Mouse (Mus musculus): ENCODE measurements around the gene H2-Q2. TPM values are rescaled to one million over a fixed set of nuclear protein-coding genes. Genes with fewer than 3 reads are reported as not detected.
"Not testable (repeated sequence)": the region's sequence is repeated elsewhere in the genome, so short reads cannot be mapped to it uniquely, and the experiment has no call there.

The H2-Q2 gene
- 1.2 TPM in 1 of 2 replicates, not detected in the other for polyA plus RNA-seq (2015; fragmentation: Nextera tagmentation; extraction: Ambion mirVana)

GRCm38 (mm10) chr17:35342071-35342671, at the start of gene H2-Q2:
H2-Q2 (plus strand) TSS chr17:35342242.
- Histone ChIP-seq H3K27ac (no peak within 1 kb of the TSS), H3K9me3 (no peaks in the 10 kb centered on the region), H3K27me3 (peaks cover 63% of the 10 kb centered on the region), H3K4me2 (peak within 1 kb of the TSS; percentile 73), H3K4me3 (peak within 1 kb of the TSS; percentile 43), H3K4me1 (peaks cover 10% of the 10 kb centered on the region), H3K9ac (peak within 1 kb of the TSS; percentile 54; the same call in 1 of the 2 replicates), H3K36me3 (no peaks in the 10 kb centered on the region)
- ATAC-seq (ENCODE audit: insufficient number of reproducible peaks, insufficient read depth, low FRiP score, low TSS enrichment, low read depth), result no peak
- under 1% methylated on average over 40 of the region's 40 CpGs for WGBS

- 4% methylated on average over 5 of the region's 5 CpGs for WGBS
- H3K27ac ChIP-seq; H3K4me3 ChIP-seq; H3K4me1 ChIP-seq; ATAC-seq (ENCODE audit: insufficient number of reproducible peaks, insufficient read depth, low FRiP score, low TSS enrichment, low read depth); H3K36me3 ChIP-seq; H3K9ac ChIP-seq; H3K9me3 ChIP-seq; H3K4me2 ChIP-seq; H3K27me3 ChIP-seq: not testable (repeated sequence)
These were observed 46.2 kb upstream of the H2-Q2 start for GRCm38 (mm10) chr17:35295796-35296195.

- not testable (repeated sequence) for H3K27ac ChIP-seq; H3K9me3 ChIP-seq; H3K36me3 ChIP-seq; ATAC-seq (ENCODE audit: insufficient number of reproducible peaks, insufficient read depth, low FRiP score, low TSS enrichment, low read depth); H3K4me1 ChIP-seq; H3K4me2 ChIP-seq; H3K4me3 ChIP-seq; H3K27me3 ChIP-seq; H3K9ac ChIP-seq
- WGBS, result 82% methylated on average over 7 of the region's 7 CpGs
These were observed 41.6 kb upstream of the H2-Q2 start for GRCm38 (mm10) chr17:35300261-35300945.

GRCm38 (mm10) chr17:35301645-35302258, 40.3 kb upstream of the H2-Q2 start:
- H3K27ac ChIP-seq, result no peak overlapping the region
- no peaks in the 10 kb centered on the region for H3K27me3 ChIP-seq
- no peak for ATAC-seq (ENCODE audit: insufficient number of reproducible peaks, insufficient read depth, low FRiP score, low TSS enrichment, low read depth)
- no peak overlapping the region for H3K4me3 ChIP-seq
- H3K36me3 ChIP-seq, result no peaks in the 10 kb centered on the region
- H3K9me3 ChIP-seq, result no peaks in the 10 kb centered on the region
- WGBS, result 22% methylated on average over 13 of the region's 13 CpGs
- H3K4me1 ChIP-seq, result no peaks in the 10 kb centered on the region
- H3K4me2 ChIP-seq, result no peak overlapping the region
- no peak overlapping the region for H3K9ac ChIP-seq

GRCm38 (mm10) chr17:35303271-35303670, 38.8 kb upstream of the H2-Q2 start:
- no peaks in the 10 kb centered on the region for H3K4me1 ChIP-seq
- no peaks in the 10 kb centered on the region for H3K36me3 ChIP-seq
- no peaks in the 10 kb centered on the region for H3K9me3 ChIP-seq
- H3K4me3 ChIP-seq, result no peak overlapping the region
- no peak overlapping the region for H3K27ac ChIP-seq
- 69% methylated on average over 2 of the region's 2 CpGs for WGBS
- ATAC-seq (ENCODE audit: insufficient number of reproducible peaks, insufficient read depth, low FRiP score, low TSS enrichment, low read depth), result no peak
- peaks cover 13% of the 10 kb centered on the region; the same call in 1 of the 2 replicates for H3K27me3 ChIP-seq
- no peak overlapping the region for H3K9ac ChIP-seq
- H3K4me2 ChIP-seq, result no peak overlapping the region

- 82% methylated on average over 10 of the region's 10 CpGs for whole genome bisulfite sequencing
- no peaks in the 10 kb centered on the region for H3K36me3 ChIP-seq
These were observed 38.2 kb upstream of the H2-Q2 start for GRCm38 (mm10) chr17:35303756-35304350.

GRCm38 (mm10) chr17:35304478-35304877, 37.6 kb upstream of the H2-Q2 start:
- Histone ChIP-seq H3K4me2 (no peak overlapping the region), H3K4me1 (no peaks in the 10 kb centered on the region), H3K4me3 (no peak overlapping the region), H3K9me3 (no peaks in the 10 kb centered on the region), H3K27ac (no peak overlapping the region), H3K9ac (no peak overlapping the region), H3K27me3 (peaks cover 22% of the 10 kb centered on the region), H3K36me3 (no peaks in the 10 kb centered on the region)
- WGBS, result 65% methylated on average over 6 of the region's 6 CpGs
- no peak for ATAC-seq (ENCODE audit: insufficient number of reproducible peaks, insufficient read depth, low FRiP score, low TSS enrichment, low read depth)

More at GRCm38 (mm10) chr17:35303756-35304350, 38.2 kb upstream of the H2-Q2 start:
- Histone ChIP-seq H3K4me2 (no peak overlapping the region), H3K4me1 (no peaks in the 10 kb centered on the region), H3K9ac (no peak overlapping the region), H3K9me3 (no peaks in the 10 kb centered on the region), H3K27me3 (peaks cover 18% of the 10 kb centered on the region), H3K27ac (no peak overlapping the region), H3K4me3 (no peak overlapping the region)
- no peak for ATAC-seq (ENCODE audit: insufficient number of reproducible peaks, insufficient read depth, low FRiP score, low TSS enrichment, low read depth)

GRCm38 (mm10) chr17:35304921-35305320, 37.1 kb upstream of the H2-Q2 start:
- not testable (repeated sequence) for H3K27ac ChIP-seq; H3K4me2 ChIP-seq; H3K9ac ChIP-seq; H3K36me3 ChIP-seq; H3K4me1 ChIP-seq; H3K9me3 ChIP-seq; H3K4me3 ChIP-seq; ATAC-seq (ENCODE audit: insufficient number of reproducible peaks, insufficient read depth, low FRiP score, low TSS enrichment, low read depth)
- WGBS, result 70% methylated on average over 8 of the region's 8 CpGs
- peaks cover 22% of the 10 kb centered on the region for H3K27me3 ChIP-seq

- Histone ChIP-seq H3K27ac (no peak overlapping the region), H3K9ac (no peak overlapping the region), H3K4me2 (no peak overlapping the region), H3K9me3 (no peaks in the 10 kb centered on the region), H3K4me3 (no peak overlapping the region), H3K4me1 (peaks cover 8% of the 10 kb centered on the region; the same call in 1 of the 2 replicates), H3K36me3 (no peaks in the 10 kb centered on the region), H3K27me3 (peaks cover 65% of the 10 kb centered on the region)
- ATAC-seq (ENCODE audit: insufficient number of reproducible peaks, insufficient read depth, low FRiP score, low TSS enrichment, low read depth), result no peak
These were observed 23.4 kb upstream of the H2-Q2 start for GRCm38 (mm10) chr17:35318671-35319070.

GRCm38 (mm10) chr17:35320327-35321081, 21.5 kb upstream of the H2-Q2 start, which contains the start of gene H2-Q1:
H2-Q1 (plus strand) TSS chr17:35320405.
- no peak for ATAC-seq (ENCODE audit: insufficient number of reproducible peaks, insufficient read depth, low FRiP score, low TSS enrichment, low read depth)
- no peak within 1 kb of the TSS for H3K27ac ChIP-seq
- H3K4me1 ChIP-seq, result peaks cover 8% of the 10 kb centered on the region; the same call in 1 of the 2 replicates
- H3K36me3 ChIP-seq, result no peaks in the 10 kb centered on the region
- H3K4me2 ChIP-seq, result peak within 1 kb of the TSS; percentile 61
- peak within 1 kb of the TSS; percentile 51 for H3K9ac ChIP-seq
- WGBS, result 2% methylated on average over 55 of the region's 55 CpGs
- peaks cover 65% of the 10 kb centered on the region for H3K27me3 ChIP-seq
- H3K9me3 ChIP-seq, result no peaks in the 10 kb centered on the region
- H3K4me3 ChIP-seq, result peak within 1 kb of the TSS; percentile 39

GRCm38 (mm10) chr17:35325124-35325523, 16.9 kb upstream of the H2-Q2 start:
- H3K4me2 ChIP-seq; H3K36me3 ChIP-seq; H3K9ac ChIP-seq; H3K9me3 ChIP-seq; H3K4me3 ChIP-seq; ATAC-seq (ENCODE audit: insufficient number of reproducible peaks, insufficient read depth, low FRiP score, low TSS enrichment, low read depth); H3K4me1 ChIP-seq; H3K27ac ChIP-seq: not testable (repeated sequence)
- peaks cover 46% of the 10 kb centered on the region for H3K27me3 ChIP-seq
- WGBS, result 56% methylated on average over 1 of the region's 1 CpGs

All from embryonic facial prominence, embryonic 13.5 days (tissue).